Mouse (Mus musculus) forebrain, embryonic 14.5 days (tissue): Measurements from ENCODE around the gene Uts2b. TPM values are rescaled to one million over a fixed set of nuclear protein-coding genes. Genes with fewer than 3 reads are reported as not detected.

ENCODE experiments used
- ATAC-seq: fragments of 200-750 bp; cut with Nextera tagmentation; 2 replicates; pipeline ENCODE4 v1.8.0; 2017; ENCODE audit warnings: mild to moderate bottlenecking, moderate library complexity
- DNase-seq: peaks from one replicate; pipeline ENCODE4 v3.0.0-alpha.2; 2015; ENCODE audit warnings: low spot score
- H3K27ac ChIP-seq: fragments of 300-500 bp; sonication (generic); 2 replicates; pipeline ENCODE4 v1.5.1; 2014; ENCODE audit warnings: low read depth, mild to moderate bottlenecking, control low read depth, low read length, moderate library complexity
- H3K27me3 ChIP-seq: fragments of 300-500 bp; sonication (generic); replicated peaks from 2 replicates; pipeline ENCODE4 v1.6.1; 2014; ENCODE audit warnings: low read length, control low read depth, mixed read lengths; ENCODE audit not compliant: control insufficient read depth, insufficient read depth
- H3K36me3 ChIP-seq: fragments of 300-500 bp; sonication (generic); 2 replicates; pipeline ENCODE4 v1.6.1; 2014; ENCODE audit warnings: low read length, control low read depth; ENCODE audit not compliant: control insufficient read depth, insufficient read depth
- H3K4me1 ChIP-seq: fragments of 300-500 bp; sonication (generic); 2 replicates; pipeline ENCODE4 v1.6.1; 2014; ENCODE audit warnings: antibody characterized with exemption, low read length, control low read depth; ENCODE audit not compliant: control insufficient read depth, insufficient read depth
- H3K4me2 ChIP-seq: fragments of 300-500 bp; sonication (generic); 2 replicates; pipeline ENCODE4 v1.6.1; 2014; ENCODE audit warnings: mild to moderate bottlenecking, control low read depth, low read length
- H3K4me3 ChIP-seq: fragments of 300-500 bp; sonication (generic); 2 replicates; pipeline ENCODE4 v1.5.1; 2014; ENCODE audit warnings: low read depth, low read length, control low read depth
- H3K9ac ChIP-seq: fragments of 300-500 bp; sonication (generic); 2 replicates; pipeline ENCODE4 v1.6.1; 2014; ENCODE audit warnings: mild to moderate bottlenecking, low read length, control low read depth, moderate library complexity
- H3K9me3 ChIP-seq: fragments of 300-500 bp; sonication (generic); replicated peaks from 2 replicates; pipeline ENCODE4 v1.6.1; 2016; ENCODE audit warnings: low read length, control low read depth, mixed read lengths; ENCODE audit not compliant: control insufficient read depth
- WGBS: fragments of 180-500 bp; shearing (Covaris S2); extraction: QIAGEN DNeasy Blood & Tissue Kit; methylation state at CpG from one replicate; pipeline ENCODE4 v1.1.7; 2014; 5-methylcytosine and 5-hydroxymethylcytosine counted together
- polyA plus RNA-seq: library from polyadenylated mRNA; unstranded; fragments of >200 nt; fragmentation: Nextera tagmentation; extraction: Ambion mirVana; gene quantifications from 2 replicates; pipeline ENCODE4 v1.2.1, GENCODE M21; 2014

The Uts2b gene
- polyA plus RNA-seq, 1 experiment from 2014 or later = not detected

GRCm38 (mm10) chr16:27395251-27396037, 25.4 kb upstream of the Uts2b start:
- 91% methylated on average over 4 of the region's 4 CpGs for WGBS
- no peak for ATAC-seq
- H3K9me3 ChIP-seq = no peaks in the 10 kb centered on the region; the same call in 1 of the 2 replicates

DNA sequence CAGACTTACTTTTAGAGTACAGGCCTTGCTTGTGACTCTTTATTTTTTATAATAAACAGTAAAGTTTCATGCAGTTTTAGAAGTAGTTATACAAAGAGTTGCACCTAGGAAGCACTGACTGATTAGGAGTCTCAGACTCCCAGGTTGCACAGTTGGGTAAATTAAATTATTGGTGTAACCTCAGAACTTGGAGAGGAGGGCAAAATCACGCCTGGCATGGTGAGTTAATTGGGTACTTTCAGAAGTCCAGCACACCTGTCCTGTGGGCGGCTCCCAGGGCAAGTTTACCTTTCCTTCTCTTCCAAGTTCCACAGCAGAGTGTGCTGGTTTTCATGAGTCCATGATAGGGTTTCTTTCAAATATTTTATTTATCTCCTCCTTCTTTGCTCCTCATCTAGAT, 21.8 kb upstream of the Uts2b start:
- no peak for ATAC-seq
- no peaks in the 10 kb centered on the region for H3K27me3 ChIP-seq
- WGBS = 88% methylated on average over 2 of the region's 2 CpGs

More at GRCm38 (mm10) chr16:27395251-27396037, 25.4 kb upstream of the Uts2b start:
- H3K27ac ChIP-seq = no peak overlapping the region
- no peak overlapping the region for H3K4me3 ChIP-seq
- no peak overlapping the region for H3K4me2 ChIP-seq
- H3K27me3 ChIP-seq = no peaks in the 10 kb centered on the region
- no peak overlapping the region for H3K9ac ChIP-seq
- peaks cover 13% of the 10 kb centered on the region for H3K4me1 ChIP-seq
- DNase-seq = no peak
- no peaks in the 10 kb centered on the region for H3K36me3 ChIP-seq

GRCm38 (mm10) chr16:27390306-27390705, 20.3 kb upstream of the Uts2b start:
- Histone ChIP-seq H3K27me3 (no peaks in the 10 kb centered on the region), H3K4me2 (peak overlapping the region; percentile 53), H3K9me3 (no peaks in the 10 kb centered on the region), H3K36me3 (no peaks in the 10 kb centered on the region), H3K27ac (no peak overlapping the region), H3K4me3 (peak overlapping the region; percentile 87), H3K9ac (0 out of 2 replicates have a peak overlapping the region, but pooled peaks have one; percentile 88), H3K4me1 (peaks cover 18% of the 10 kb centered on the region)
- no peak for ATAC-seq
- DNase-seq = no peak
- 95% methylated on average over 4 of the region's 4 CpGs for WGBS

More for the DNA sequence above, 21.8 kb upstream of the Uts2b start:
- no peak overlapping the region for H3K9ac ChIP-seq
- no peaks in the 10 kb centered on the region for H3K36me3 ChIP-seq
- no peak overlapping the region for H3K4me3 ChIP-seq
- DNase-seq = no peak
- H3K4me2 ChIP-seq = no peak overlapping the region
- H3K9me3 ChIP-seq = no peaks in the 10 kb centered on the region; the same call in 1 of the 2 replicates
- H3K4me1 ChIP-seq = peaks cover 18% of the 10 kb centered on the region
- no peak overlapping the region for H3K27ac ChIP-seq

GRCm38 (mm10) chr16:27389534-27390282, 19.7 kb upstream of the Uts2b start:
- peak; percentile 9 for ATAC-seq

GRCm38 (mm10) chr16:27388761-27389451, 18.9 kb upstream of the Uts2b start, which contains the start of gene Ccdc50:
Gene Ccdc50, plus strand, starts transcription at chr16:27388869.
- Histone ChIP-seq H3K27ac (peak within 1 kb of the TSS; percentile 90), H3K36me3 (no peaks in the 10 kb centered on the region), H3K4me2 (peak within 1 kb of the TSS; percentile 53), H3K27me3 (no peaks in the 10 kb centered on the region), H3K4me3 (peak within 1 kb of the TSS; percentile 87), H3K9ac (peak within 1 kb of the TSS; percentile 88), H3K4me1 (peaks cover 18% of the 10 kb centered on the region), H3K9me3 (no peaks in the 10 kb centered on the region)
- peak; percentile 90 for ATAC-seq
- WGBS = under 1% methylated on average over 45 of the region's 69 CpGs
- peak; percentile 77 for DNase-seq

More at GRCm38 (mm10) chr16:27389534-27390282, 19.7 kb upstream of the Uts2b start:
- peak; percentile 33 for DNase-seq
- H3K9ac ChIP-seq = peak overlapping the region; percentile 88
- H3K4me3 ChIP-seq = peak overlapping the region; percentile 87
- H3K9me3 ChIP-seq = no peaks in the 10 kb centered on the region
- H3K27ac ChIP-seq = peak overlapping the region; percentile 90
- peak overlapping the region; percentile 53 for H3K4me2 ChIP-seq
- H3K27me3 ChIP-seq = no peaks in the 10 kb centered on the region
- H3K4me1 ChIP-seq = peaks cover 18% of the 10 kb centered on the region
- no peaks in the 10 kb centered on the region for H3K36me3 ChIP-seq
- 20% methylated on average over 7 of the region's 7 CpGs for WGBS

DNA sequence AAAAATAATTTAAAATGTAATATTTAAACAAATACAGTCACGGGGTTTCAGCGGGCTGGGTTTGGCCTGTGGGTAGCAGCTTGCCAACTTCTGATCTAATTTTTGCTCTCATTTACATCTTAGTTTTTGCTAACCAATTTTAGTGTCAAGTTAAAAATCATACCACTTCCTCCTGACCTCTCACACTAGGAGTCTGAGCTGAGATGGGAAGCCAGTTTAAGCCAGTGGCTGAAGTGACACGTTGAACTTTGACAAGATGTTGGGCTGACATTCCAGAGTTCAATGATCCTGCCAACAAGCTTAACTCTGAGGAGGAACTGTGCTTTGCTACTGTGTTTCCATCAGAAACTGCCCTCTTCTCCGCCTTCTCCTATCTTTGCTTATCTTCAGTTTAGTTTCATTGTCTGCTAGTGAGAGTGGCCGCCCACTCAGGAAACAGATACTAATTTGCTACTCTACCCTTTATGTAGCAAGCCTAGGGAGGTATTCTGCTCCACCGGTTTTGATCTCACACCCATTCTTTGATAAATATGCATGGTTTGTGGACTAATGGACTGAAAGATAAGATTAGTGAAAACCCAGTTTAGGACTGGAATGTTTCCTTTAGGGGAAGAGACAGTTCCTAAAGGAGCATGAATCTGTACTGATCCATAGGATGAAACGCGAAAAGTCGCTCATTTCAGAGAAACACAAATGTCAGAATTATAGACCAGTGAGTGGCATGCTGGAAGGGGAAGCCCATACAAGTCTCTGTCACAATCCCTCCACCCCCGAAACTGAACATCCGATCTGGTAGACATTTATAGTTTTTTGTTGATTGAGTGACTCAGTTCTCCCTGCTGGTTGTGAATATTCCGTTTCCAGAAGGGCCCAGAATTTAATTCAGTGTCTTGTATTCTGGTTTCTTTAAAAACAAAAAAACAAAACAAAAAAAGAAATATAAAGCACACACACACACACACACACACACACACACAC, 17.9 kb upstream of the Uts2b start:
- no peaks in the 10 kb centered on the region for H3K27me3 ChIP-seq
- H3K9me3 ChIP-seq = no peaks in the 10 kb centered on the region
- no peak for ATAC-seq
- DNase-seq = peak; percentile 23
- peak overlapping the region; percentile 88 for H3K9ac ChIP-seq
- WGBS = 44% methylated on average over 12 of the region's 12 CpGs
- H3K36me3 ChIP-seq = no peaks in the 10 kb centered on the region
- peak overlapping the region; percentile 53 for H3K4me2 ChIP-seq
- no peak overlapping the region for H3K27ac ChIP-seq
- H3K4me3 ChIP-seq = peak overlapping the region; percentile 87
- H3K4me1 ChIP-seq = peaks cover 18% of the 10 kb centered on the region

GRCm38 (mm10) chr16:27386850-27387407, 16.9 kb upstream of the Uts2b start:
- 83% methylated on average over 4 of the region's 4 CpGs for WGBS
- no peak overlapping the region for H3K9ac ChIP-seq
- H3K27ac ChIP-seq = no peak overlapping the region
- DNase-seq = no peak
- no peak for ATAC-seq
- no peaks in the 10 kb centered on the region for H3K9me3 ChIP-seq
- no peak overlapping the region for H3K4me2 ChIP-seq
- peaks cover 18% of the 10 kb centered on the region for H3K4me1 ChIP-seq
- no peak overlapping the region for H3K4me3 ChIP-seq
- no peaks in the 10 kb centered on the region for H3K36me3 ChIP-seq
- no peaks in the 10 kb centered on the region for H3K27me3 ChIP-seq
